Mouse (Mus musculus): ENCODE data around the gene Olfr1537. TPM values are rescaled to one million over a fixed set of nuclear protein-coding genes. Genes with fewer than 3 reads are reported as not detected.

The Olfr1537 gene
- not detected for total RNA-seq (2021)
- long read RNA-seq, experiment 1, result 0 reads
- long read RNA-seq, experiment 2, result 0 reads

DNA sequence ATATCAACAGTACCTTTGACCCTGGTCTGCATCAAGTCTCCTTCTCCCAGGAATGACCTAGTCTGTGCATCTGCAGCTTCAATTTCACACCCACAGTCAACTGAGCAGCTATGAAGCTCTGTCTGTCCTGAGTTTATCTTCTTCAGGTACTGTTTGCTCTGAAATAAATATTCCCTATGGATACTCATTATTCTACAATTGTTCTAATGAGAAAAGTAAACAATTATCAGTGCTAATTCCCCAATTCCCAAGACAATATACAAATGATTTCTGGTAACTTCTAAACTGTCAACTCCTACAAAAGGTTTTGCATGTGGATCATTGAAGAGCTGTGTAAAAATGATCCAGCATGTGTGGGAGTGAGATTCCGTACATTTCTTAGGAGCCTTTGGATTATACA lies at the start of gene Olfr1537:
Gene Olfr1537, minus strand, starts transcription at position 101 of the 400 bp plus-strand sequence.
- no peak for DNase-seq (ENCODE audit: low spot score in 2 of 2)

DNA sequence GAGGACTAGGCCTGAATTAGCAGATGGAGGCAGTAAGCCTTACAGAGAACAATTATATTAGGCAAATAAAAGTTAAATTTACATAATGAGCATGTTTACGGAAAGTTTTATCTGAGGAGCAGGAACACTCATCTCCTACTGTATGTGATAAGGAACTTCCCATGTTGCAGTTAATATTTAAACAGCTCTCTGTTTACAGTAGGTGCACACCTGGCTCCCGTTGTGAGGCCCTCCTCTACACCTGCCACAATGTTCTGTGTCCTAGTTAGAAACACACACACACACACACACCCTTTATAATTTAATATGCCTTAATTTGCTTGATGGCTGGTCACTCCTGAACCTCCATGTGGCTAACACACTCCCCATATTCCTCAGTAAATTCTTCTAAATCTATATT lies 37.3 kb upstream of the Olfr1537 start:
- no peak for DNase-seq (ENCODE audit: low spot score in 2 of 2)

DNA sequence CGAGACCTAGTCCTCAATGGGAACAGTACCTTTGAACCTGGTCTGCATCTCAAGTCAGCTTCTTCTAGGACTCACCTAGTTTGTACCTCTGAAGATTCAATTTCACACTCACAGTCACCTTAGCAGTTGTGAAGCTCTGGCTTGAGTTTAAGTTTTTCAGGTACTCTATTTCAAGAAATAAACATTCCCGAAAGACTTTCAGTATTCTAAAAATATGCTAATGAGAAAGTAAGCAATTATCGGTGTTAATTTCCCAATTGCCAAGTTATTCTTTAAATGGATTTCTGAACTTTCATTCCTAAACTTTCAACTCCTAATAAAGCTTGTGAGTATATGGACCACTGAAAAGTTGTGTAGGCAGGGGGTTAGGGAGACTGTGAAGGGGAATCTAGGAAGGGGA lies 26.9 kb upstream of the Olfr1537 start, which contains the start of gene Olfr945:
Gene Olfr945, minus strand, starts transcription at position 101 of the 400 bp plus-strand sequence.
- DNase-seq (ENCODE audit: low spot score in 2 of 2), result no peak

DNA sequence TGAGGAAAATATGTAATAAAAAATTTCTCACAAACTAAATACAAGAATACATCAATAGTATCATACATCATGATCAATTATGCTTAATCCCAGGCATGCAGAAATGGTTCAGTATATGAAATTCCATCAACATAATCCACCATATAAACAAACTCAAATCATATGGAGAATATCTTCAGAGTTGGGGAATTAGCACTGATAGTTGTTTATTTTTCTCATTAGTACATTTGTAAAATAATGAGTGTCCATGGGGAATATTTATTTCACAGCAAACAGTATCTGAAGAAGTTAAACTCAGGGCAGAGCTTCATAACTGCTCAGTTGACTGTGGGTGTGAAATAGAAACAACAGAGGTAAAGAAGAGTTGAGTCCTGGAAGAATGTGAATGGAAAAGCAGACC lies 48.2 kb downstream of the Olfr1537 start, which contains the start of gene Olfr944:
Gene Olfr944, plus strand, starts transcription at position 301 of the 400 bp plus-strand sequence.
- DNase-seq (ENCODE audit: low spot score in 2 of 2), result no peak

Other genes starting within 250 kb of the Olfr1537 start
- gene Olfr146, start 226.6 kb downstream of the Olfr1537 start, total RNA-seq (2021), result not detected
- gene Olfr937, start 185.0 kb downstream of the Olfr1537 start, total RNA-seq (2021), result not detected
- gene Olfr938, start 171.1 kb downstream of the Olfr1537 start, total RNA-seq (2021), result not detected
- not detected for gene Olfr27, start 121.9 kb downstream of the Olfr1537 start, total RNA-seq (2021)
- gene Olfr943, start 83.7 kb downstream of the Olfr1537 start, total RNA-seq (2021), result not detected
- not detected for gene Olfr944, start 48.1 kb downstream of the Olfr1537 start, total RNA-seq (2021)
- gene Olfr945, start 26.8 kb upstream of the Olfr1537 start, total RNA-seq (2021), result not detected
- gene Olfr948, start 76.1 kb upstream of the Olfr1537 start, total RNA-seq (2021), result not detected
- gene Olfr951, start 137.4 kb upstream of the Olfr1537 start, total RNA-seq (2021), result not detected
- not detected for gene Olfr952, start 177.2 kb upstream of the Olfr1537 start, total RNA-seq (2021)
- gene Olfr954, start 206.7 kb upstream of the Olfr1537 start, total RNA-seq (2021), result not detected
- gene Olfr955, start 221.9 kb upstream of the Olfr1537 start, total RNA-seq (2021), result not detected
- gene Olfr44, start 244.0 kb upstream of the Olfr1537 start, total RNA-seq (2021), result not detected

Data from gastrocnemius, postnatal 4 days (tissue).